Mouse (Mus musculus): ENCODE measurements around the gene Atf7.

The Atf7 gene

DNA sequence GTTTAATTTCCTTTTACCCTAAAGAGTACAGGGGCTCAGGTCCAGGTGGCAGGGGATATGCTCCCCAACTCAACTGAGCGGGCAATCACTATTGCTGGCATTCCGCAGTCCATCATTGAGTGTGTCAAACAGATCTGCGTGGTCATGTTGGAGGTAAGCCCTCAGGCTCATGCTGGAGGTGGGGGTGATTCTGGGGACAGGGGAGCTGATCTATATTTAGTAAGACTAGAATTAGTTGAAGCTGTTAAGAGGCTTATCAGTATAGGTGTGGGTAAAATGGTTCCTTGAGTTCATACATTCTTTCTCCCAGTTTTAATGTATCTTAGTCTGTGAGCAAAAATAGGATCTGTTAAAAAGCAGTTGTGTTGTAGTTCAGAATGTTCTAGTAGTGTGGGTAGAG is 142.1 kb downstream of the Atf7 start:
- no peak for DNase-seq
